Comparison of ENCODE assay signal across 9 mouse cellular contexts in the genomic region with DNA sequence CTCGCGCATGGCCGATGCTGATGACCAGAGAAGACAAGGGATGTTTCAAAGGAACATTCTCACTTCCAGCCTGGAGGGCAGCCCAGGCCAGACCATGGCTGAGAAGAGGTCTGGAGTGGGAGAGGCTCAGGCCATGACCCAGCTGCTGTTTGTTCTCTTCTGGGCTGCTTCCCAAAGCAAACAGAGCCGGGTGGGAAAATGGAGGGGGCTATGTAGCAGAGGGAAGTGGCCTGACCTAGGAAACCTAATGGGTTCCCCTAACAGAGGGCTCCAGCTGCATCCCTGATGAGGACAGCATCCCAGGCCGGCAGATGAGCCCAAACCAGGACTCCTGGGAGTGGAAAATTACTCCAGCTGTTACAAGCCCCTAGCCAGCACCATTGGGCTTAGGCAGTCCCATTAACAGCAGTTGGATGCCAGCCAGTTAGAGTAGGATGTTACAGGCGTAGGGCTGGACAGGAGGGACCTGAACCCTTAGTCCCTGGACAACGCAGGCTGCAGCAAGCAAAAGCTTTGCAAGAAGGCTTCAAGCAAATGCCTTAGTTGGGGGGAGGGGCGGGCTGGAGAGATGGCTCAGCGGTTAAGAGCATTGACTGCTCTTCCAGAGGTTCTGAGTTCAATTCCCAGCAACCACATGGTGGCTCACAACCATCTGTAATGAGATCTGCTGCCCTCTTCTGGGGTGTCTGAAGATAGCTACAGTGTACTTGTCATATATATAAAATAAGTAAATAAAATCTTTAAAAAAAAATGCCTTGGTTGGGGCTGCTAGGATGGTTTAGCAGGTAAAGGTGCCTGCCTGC. TPM values are rescaled to one million over a fixed set of nuclear protein-coding genes. Genes with fewer than 3 reads are reported as not detected.
DNase-seq lines count a peak whose midpoint lies in the region; ATAC-seq lines count a peak whose summit lies in the region.
"Had no signal": no experiment of that assay in that cellular context is flagged by ENCODE, and none has a peak within 500 bp of the region (broad histone marks: within the 10 kb centered on the region; RNA-seq: fewer than 3 reads in every experiment).

No protein-coding gene starts in this region.

- WGBS in embryonic facial prominence, embryonic 14.5 days: 52% methylated on average over 9 of the region's 9 CpGs
- 78% methylated on average over 9 of the region's 9 CpGs for WGBS in limb, embryonic 10.5 days
- 67% methylated on average over 9 of the region's 9 CpGs for WGBS in midbrain, embryonic 14.5 days

- peak; percentile 51 for DNase-seq in layer of hippocampus, adult 11-12 months (ENCODE audit: low spot score)
- no peak for DNase-seq in layer of hippocampus, postnatal 36 days
- DNase-seq in embryonic facial prominence, embryonic 14.5 days (ENCODE audit: low spot score): peak; percentile 86
- peak; percentile 86 for DNase-seq in heart, postnatal 4 days
- DNase-seq in limb, embryonic 10.5 days (ENCODE audit: low spot score): no peak
- peak; percentile 44 for DNase-seq in midbrain, embryonic 14.5 days
- no peak for DNase-seq in spleen, postnatal 4 days (ENCODE audit: low spot score in 2 of 2)

- peak; percentile 32; the same call in 1 of the 2 replicates for ATAC-seq in embryonic facial prominence, embryonic 14.5 days (ENCODE audit: low read depth)
- ATAC-seq in midbrain, embryonic 14.5 days (ENCODE audit: low FRiP score, low TSS enrichment): no peak
- no peak for ATAC-seq in activated CD4-positive, CD25-positive, alpha-beta regulatory T cell, adult 4 months
- ATAC-seq: Patski had no signal

- no peaks in the 10 kb centered on the region for H3K27me3 ChIP-seq in embryonic facial prominence, embryonic 14.5 days (replicated peaks; ENCODE audit: control insufficient read depth, insufficient read depth, low read length)
- H3K27me3 ChIP-seq in limb, embryonic 10.5 days (ENCODE audit: low read depth, poor library complexity, severe bottlenecking): peaks cover 14% of the 10 kb centered on the region
- no peaks in the 10 kb centered on the region for H3K27me3 ChIP-seq in midbrain, embryonic 14.5 days (ENCODE audit: control insufficient read depth, insufficient read depth, low read length)
- H3K27me3 ChIP-seq: Patski had no signal

- peak overlapping the region; percentile 44; the same call in 1 of the 2 replicates for H3K27ac ChIP-seq in embryonic facial prominence, embryonic 14.5 days (replicated peaks; ENCODE audit: low read depth, low read length)
- peak overlapping the region; percentile 50; the same call in 1 of the 2 replicates for H3K27ac ChIP-seq in limb, embryonic 10.5 days
- H3K27ac ChIP-seq in midbrain, embryonic 14.5 days (replicated peaks; ENCODE audit: low read depth, low read length): no peak overlapping the region

- H3K4me2 ChIP-seq in embryonic facial prominence, embryonic 14.5 days (ENCODE audit: low read depth, low read length): no peak overlapping the region
- no peak overlapping the region for H3K4me2 ChIP-seq in midbrain, embryonic 14.5 days (ENCODE audit: low read length)

- no peaks in the 10 kb centered on the region for H3K9me3 ChIP-seq in embryonic facial prominence, embryonic 14.5 days (ENCODE audit: control insufficient read depth, low read length)
- no peaks in the 10 kb centered on the region for H3K9me3 ChIP-seq in limb, embryonic 10.5 days (replicated peaks)
- no peaks in the 10 kb centered on the region for H3K9me3 ChIP-seq in midbrain, embryonic 14.5 days (ENCODE audit: control insufficient read depth, low read length)

- 0 out of 2 replicates have a peak, but pooled peaks cover under 1% of the 10 kb centered on the region for H3K36me3 ChIP-seq in embryonic facial prominence, embryonic 14.5 days (ENCODE audit: control insufficient read depth, insufficient read depth, low read length)
- H3K36me3 ChIP-seq in limb, embryonic 10.5 days: 0 out of 2 replicates have a peak, but pooled peaks cover under 1% of the 10 kb centered on the region
- 0 out of 2 replicates have a peak, but pooled peaks cover 4% of the 10 kb centered on the region for H3K36me3 ChIP-seq in midbrain, embryonic 14.5 days (ENCODE audit: control insufficient read depth, insufficient read depth, low read length)

- H3K4me1 ChIP-seq in embryonic facial prominence, embryonic 14.5 days (ENCODE audit: control insufficient read depth, insufficient read depth, low read length): peaks cover 58% of the 10 kb centered on the region
- H3K4me1 ChIP-seq in limb, embryonic 10.5 days: peaks cover 52% of the 10 kb centered on the region
- H3K4me1 ChIP-seq in midbrain, embryonic 14.5 days (ENCODE audit: control insufficient read depth, insufficient read depth, low read length): peaks cover 15% of the 10 kb centered on the region

- no peak overlapping the region for H3K9ac ChIP-seq in embryonic facial prominence, embryonic 14.5 days (ENCODE audit: low read depth, low read length)
- no peak overlapping the region for H3K9ac ChIP-seq in midbrain, embryonic 14.5 days (replicated peaks; ENCODE audit: low read length)

- no peak overlapping the region for H3K4me3 ChIP-seq in embryonic facial prominence, embryonic 14.5 days (ENCODE audit: low read depth, low read length)
- H3K4me3 ChIP-seq in limb, embryonic 10.5 days: no peak overlapping the region
- no peak overlapping the region for H3K4me3 ChIP-seq in midbrain, embryonic 14.5 days (replicated peaks; ENCODE audit: low read depth, low read length)

RNA-seq across cellular contexts. Expression of a gene that starts 6.3 kb away (rescaled TPM):
- total RNA-seq in layer of hippocampus, postnatal 36 days (2021): 10 to 100 TPM; 36.5 to 39.8 TPM
- 107 and 116 TPM in 2 replicates for polyA plus RNA-seq in embryonic facial prominence, embryonic 14.5 days (2014; fragmentation: Nextera tagmentation; extraction: Ambion mirVana)
- 100 to 1,000 TPM; 223 to 234 TPM for total RNA-seq in heart, postnatal 4 days (2021)
- 35.6 and 41.8 TPM in 2 replicates for polyA plus RNA-seq in limb, embryonic 10.5 days (2016; fragmentation: Nextera tagmentation; extraction: Ambion mirVana)
- polyA plus RNA-seq in midbrain, embryonic 14.5 days (2014; fragmentation: Nextera tagmentation; extraction: Ambion mirVana): 70.0 and 75.2 TPM in 2 replicates
- polyA plus RNA-seq in activated CD4-positive, CD25-positive, alpha-beta regulatory T cell, adult 4 months (2017; shearing (Covaris generic)): 1 to 10 TPM in 1 of 2 experiments, under 1 TPM in 1; 0.19 to 1.5 TPM

RNA-seq across cellular contexts. Expression of a gene that starts 23.4 kb away (rescaled TPM):
- total RNA-seq in layer of hippocampus, postnatal 36 days (2021): 1 to 10 TPM; 8.7 to 9.4 TPM
- 92.8 and 100 TPM in 2 replicates for polyA plus RNA-seq in embryonic facial prominence, embryonic 14.5 days (2014; fragmentation: Nextera tagmentation; extraction: Ambion mirVana)
- 10 to 100 TPM; 28.0 to 30.0 TPM for total RNA-seq in heart, postnatal 4 days (2021)
- polyA plus RNA-seq in limb, embryonic 10.5 days (2016; fragmentation: Nextera tagmentation; extraction: Ambion mirVana): 33.9 and 45.3 TPM in 2 replicates
- 13.9 and 16.4 TPM in 2 replicates for polyA plus RNA-seq in midbrain, embryonic 14.5 days (2014; fragmentation: Nextera tagmentation; extraction: Ambion mirVana)
- polyA plus RNA-seq in activated CD4-positive, CD25-positive, alpha-beta regulatory T cell, adult 4 months (2017; shearing (Covaris generic)): not detected

RNA-seq across cellular contexts. Expression of a gene that starts 24.2 kb away (rescaled TPM):
- 1 to 10 TPM; 4.4 to 5.0 TPM for total RNA-seq in layer of hippocampus, postnatal 36 days (2021)
- polyA plus RNA-seq in embryonic facial prominence, embryonic 14.5 days (2014; fragmentation: Nextera tagmentation; extraction: Ambion mirVana): 208 TPM in 2 replicates
- total RNA-seq in heart, postnatal 4 days (2021): 10 to 100 TPM; 68.8 to 76.1 TPM
- polyA plus RNA-seq in limb, embryonic 10.5 days (2016; fragmentation: Nextera tagmentation; extraction: Ambion mirVana): 67.6 and 89.5 TPM in 2 replicates
- polyA plus RNA-seq in midbrain, embryonic 14.5 days (2014; fragmentation: Nextera tagmentation; extraction: Ambion mirVana): 9.0 and 20.1 TPM in 2 replicates
- not detected for polyA plus RNA-seq in activated CD4-positive, CD25-positive, alpha-beta regulatory T cell, adult 4 months (2017; shearing (Covaris generic))

RNA-seq across cellular contexts. Expression of a gene that starts 35.4 kb away (rescaled TPM):
- total RNA-seq in layer of hippocampus, postnatal 36 days (2021): 100 to 1,000 TPM; 148 to 154 TPM
- polyA plus RNA-seq in embryonic facial prominence, embryonic 14.5 days (2014; fragmentation: Nextera tagmentation; extraction: Ambion mirVana): 3.2 and 4.4 TPM in 2 replicates
- total RNA-seq in heart, postnatal 4 days (2021): 1 to 10 TPM; 3.1 to 4.1 TPM
- polyA plus RNA-seq in limb, embryonic 10.5 days (2016; fragmentation: Nextera tagmentation; extraction: Ambion mirVana): 0.85 and 1.3 TPM in 2 replicates
- 108 and 170 TPM in 2 replicates for polyA plus RNA-seq in midbrain, embryonic 14.5 days (2014; fragmentation: Nextera tagmentation; extraction: Ambion mirVana)
- polyA plus RNA-seq in activated CD4-positive, CD25-positive, alpha-beta regulatory T cell, adult 4 months (2017; shearing (Covaris generic)): under 1 TPM in 1 of 2 experiments, not detected in 1; 0.87 TPM

RNA-seq across cellular contexts. Expression of a gene that starts 50.3 kb away (rescaled TPM):
- total RNA-seq in layer of hippocampus, postnatal 36 days (2021): 10 to 100 TPM; 56.9 to 62.8 TPM
- polyA plus RNA-seq in embryonic facial prominence, embryonic 14.5 days (2014; fragmentation: Nextera tagmentation; extraction: Ambion mirVana): 108 and 127 TPM in 2 replicates
- 10 to 100 TPM; 52.3 to 55.3 TPM for total RNA-seq in heart, postnatal 4 days (2021)
- polyA plus RNA-seq in limb, embryonic 10.5 days (2016; fragmentation: Nextera tagmentation; extraction: Ambion mirVana): 149 and 173 TPM in 2 replicates
- 84.9 and 100 TPM in 2 replicates for polyA plus RNA-seq in midbrain, embryonic 14.5 days (2014; fragmentation: Nextera tagmentation; extraction: Ambion mirVana)
- polyA plus RNA-seq in activated CD4-positive, CD25-positive, alpha-beta regulatory T cell, adult 4 months (2017; shearing (Covaris generic)): 100 to 1,000 TPM; 118 to 125 TPM

Comparison
In these comparisons a context has a peak if more than half of its experiments do, and no peak if none do; other contexts are left out.
1. DNase-seq: peak in layer of hippocampus, adult 11-12 months (single experiment), embryonic facial prominence, embryonic 14.5 days (single experiment), heart, postnatal 4 days (single experiment) and midbrain, embryonic 14.5 days (single experiment); none in layer of hippocampus, postnatal 36 days (0 of 2), limb, embryonic 10.5 days (single experiment) and spleen, postnatal 4 days (0 of 2).
2. RNA of a gene that starts 6.3 kb away (polyA plus RNA-seq): 107 to 116 TPM in embryonic facial prominence, embryonic 14.5 days, 70.0 to 75.2 TPM in midbrain, embryonic 14.5 days and 35.6 to 41.8 TPM in limb, embryonic 10.5 days; 0.19 to 1.5 TPM in activated CD4-positive, CD25-positive, alpha-beta regulatory T cell, adult 4 months; every median in the first group is over 10 times any median in the second.
3. RNA of a gene that starts 23.4 kb away (polyA plus RNA-seq): 92.8 to 100 TPM in embryonic facial prominence, embryonic 14.5 days, 33.9 to 45.3 TPM in limb, embryonic 10.5 days and 13.9 to 16.4 TPM in midbrain, embryonic 14.5 days; not detected in activated CD4-positive, CD25-positive, alpha-beta regulatory T cell, adult 4 months; every median in the first group is over 10 times any median in the second.